Mouse (Mus musculus) lung, adult 2 months (tissue): ENCODE measurements at regions not wholly inside any gene's neighbourhood (a gene's known extent, or its start where the extent isn't known, plus 50 kb on each side); places are given as distances from the start of the nearest gene placed in this dataset.

ENCODE experiments used
- DNase-seq: peaks from one replicate; pipeline ENCODE4 v3.0.0; 2022
- H3K4me1 ChIP-seq: fragments of 200-500 bp; 2 replicates; pipeline ENCODE4 v1.6.1; 2011; ENCODE audit warnings: low read length; ENCODE audit not compliant: control insufficient read depth, insufficient read depth
- H3K4me3 ChIP-seq: fragments of 200-500 bp; replicated peaks from 2 replicates; pipeline ENCODE3; 2011; ENCODE audit warnings: low read depth, mild to moderate bottlenecking, control low read depth, low read length; ENCODE audit errors: extremely low read depth
- CTCF ChIP-seq: fragments of 200-500 bp; IDR thresholded peaks from 2 replicates; pipeline ENCODE4 v1.5.1; 2011; ENCODE audit warnings: mild to moderate bottlenecking, low read length, control low read depth; ENCODE audit not compliant: insufficient read depth
- POLR2A ChIP-seq: fragments of 200-500 bp; IDR thresholded peaks from 2 replicates; pipeline ENCODE4 v1.6.1; 2011; ENCODE audit warnings: low read depth, mild to moderate bottlenecking, control low read depth, low read length, borderline replicate concordance; ENCODE audit errors: extremely low read depth
- WGBS: fragments of 180-500 bp; shearing (Covaris S2); methylation state at CpG from one replicate; pipeline ENCODE4 v1.1.7; 2018; 5-methylcytosine and 5-hydroxymethylcytosine counted together

DNA sequence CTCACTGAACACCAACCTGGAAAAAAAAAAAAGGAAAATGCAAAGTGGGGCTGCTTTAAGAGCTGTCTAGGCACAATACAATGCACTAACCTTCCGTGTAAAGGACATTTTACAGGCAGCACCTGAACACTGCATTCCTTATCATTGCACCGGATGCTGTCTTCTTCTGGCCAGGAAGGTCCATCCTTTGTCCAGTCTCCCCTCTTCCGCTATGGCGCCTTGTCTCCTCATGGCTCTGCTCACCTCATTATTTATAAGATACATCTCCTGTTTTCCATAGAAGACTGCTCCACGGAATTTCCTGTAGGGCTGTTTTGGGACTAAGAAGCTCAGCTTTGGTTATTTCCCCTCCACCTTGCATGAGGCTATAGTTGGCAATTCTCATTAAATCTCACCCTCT is 102.8 kb upstream of the Spata13 start:
- TF ChIP-seq CTCF (no peak), POLR2A (no peak)
- Histone ChIP-seq H3K4me3 (no peak overlapping the region), H3K4me1 (no peaks in the 10 kb centered on the region)
- DNase-seq: no peak
- WGBS: 61% methylated on average over 5 of the region's 5 CpGs

DNA sequence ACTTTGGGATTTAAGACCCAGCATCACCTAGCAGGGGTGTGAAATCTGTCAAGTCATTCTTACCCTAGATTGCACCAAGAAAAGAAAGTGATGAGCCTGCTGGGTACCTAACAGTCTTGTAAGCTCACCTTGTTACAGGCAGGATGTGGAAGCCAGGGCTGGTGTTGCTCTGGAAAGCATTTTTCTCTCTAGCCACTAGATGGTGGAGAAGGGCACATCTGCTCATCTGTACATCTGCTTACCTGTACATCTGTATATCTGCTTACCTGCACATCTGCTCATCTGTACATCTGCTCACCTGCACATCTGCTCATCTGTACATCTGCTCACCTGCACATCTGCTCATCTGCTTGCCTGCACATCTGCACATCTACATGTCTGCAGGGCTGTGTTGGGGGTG is 102.0 kb upstream of the Spata13 start:
- DNase-seq: no peak
- no peak for TF ChIP-seq CTCF

DNA sequence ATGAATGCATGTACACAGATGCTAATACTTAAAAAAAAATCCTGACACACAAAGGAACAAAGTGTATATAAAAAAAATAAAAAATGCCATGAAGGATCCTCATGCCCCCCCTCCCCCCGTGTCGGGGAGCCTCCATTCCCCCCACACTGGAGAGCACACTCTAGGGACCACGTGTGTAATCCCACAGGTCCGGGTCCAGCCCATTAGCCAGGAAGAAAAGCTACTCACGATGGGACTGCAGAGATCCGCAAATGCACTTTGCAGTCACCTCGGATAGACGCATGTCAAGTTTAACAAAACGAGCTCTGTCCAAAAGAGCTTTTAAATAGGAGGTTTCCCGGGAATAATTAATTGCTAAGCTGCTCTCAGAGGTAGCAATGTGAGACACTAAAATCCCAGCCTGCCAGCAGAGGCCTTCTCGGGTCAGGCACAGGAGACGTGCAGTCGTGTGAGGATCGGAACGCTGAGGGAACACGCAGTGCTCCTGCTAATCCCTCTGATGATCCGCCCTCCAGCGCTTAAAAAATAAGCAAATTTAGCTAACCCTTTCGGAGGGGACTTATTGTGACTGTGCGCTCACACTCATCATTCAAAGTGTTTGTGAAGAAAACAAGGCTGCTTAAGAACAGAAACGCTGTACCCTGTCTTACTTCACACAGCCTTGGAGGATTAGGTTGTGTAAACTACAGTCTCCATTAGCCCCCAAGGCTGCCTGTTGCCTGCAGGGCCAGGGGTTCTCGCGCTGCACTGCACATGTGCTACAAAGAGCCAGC is 100.2 kb upstream of the Spata13 start:
- no peak for DNase-seq
- H3K4me1 ChIP-seq: no peaks in the 10 kb centered on the region
- no peak for TF ChIP-seq CTCF
- no peak for TF ChIP-seq POLR2A
- H3K4me3 ChIP-seq: no peak overlapping the region
- WGBS: 50% methylated on average over 23 of the region's 23 CpGs

More for the DNA sequence above, 102.0 kb upstream of the Spata13 start:
- no peak overlapping the region for H3K4me3 ChIP-seq
- no peaks in the 10 kb centered on the region for H3K4me1 ChIP-seq

GRCm38 (mm10) chr14:60539040-60539439 is 94.8 kb upstream of the Spata13 start:
- no peak for DNase-seq
- TF ChIP-seq CTCF (no peak), POLR2A (no peak)
- no peaks in the 10 kb centered on the region for H3K4me1 ChIP-seq
- WGBS: 76% methylated on average over 2 of the region's 2 CpGs
- no peak overlapping the region for H3K4me3 ChIP-seq

- no peaks in the 10 kb centered on the region for H3K4me1 ChIP-seq
- no peak overlapping the region for H3K4me3 ChIP-seq
- no peak for TF ChIP-seq POLR2A
- TF ChIP-seq CTCF: no peak
- DNase-seq: no peak
- WGBS: 68% methylated on average over 4 of the region's 4 CpGs
Observed at GRCm38 (mm10) chr14:60540111-60540510, 93.7 kb upstream of the Spata13 start.

DNA sequence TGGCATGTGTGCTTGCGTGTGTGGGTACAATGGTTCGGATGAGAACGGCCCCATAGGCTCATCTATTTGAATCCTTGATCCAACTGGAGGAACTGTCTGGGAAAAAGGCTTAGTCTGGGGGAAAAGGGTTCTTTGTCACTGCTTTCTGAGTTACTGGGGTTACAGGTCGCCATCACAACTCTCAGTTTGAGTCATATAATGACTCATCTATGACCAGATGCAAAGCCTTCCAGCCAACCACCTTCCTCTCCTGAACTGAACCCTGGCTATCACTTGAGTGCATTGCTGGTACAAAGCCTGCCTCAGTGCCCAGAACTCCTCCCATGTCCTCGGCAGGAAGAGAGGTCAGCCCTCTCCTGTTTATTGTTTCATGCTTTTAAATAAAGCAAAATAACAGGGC is 92.2 kb upstream of the Spata13 start:
- no peak for DNase-seq
- TF ChIP-seq CTCF (no peak), POLR2A (no peak)

GRCm38 (mm10) chr14:60544767-60545166 is 89.0 kb upstream of the Spata13 start:
- TF ChIP-seq CTCF (no peak), POLR2A (no peak)
- Histone ChIP-seq H3K4me3 (no peak overlapping the region), H3K4me1 (no peaks in the 10 kb centered on the region)
- DNase-seq: no peak

More for the DNA sequence above, 92.2 kb upstream of the Spata13 start:
- WGBS: 72% methylated on average over 5 of the region's 5 CpGs
- Histone ChIP-seq H3K4me3 (no peak overlapping the region), H3K4me1 (no peaks in the 10 kb centered on the region)

DNA sequence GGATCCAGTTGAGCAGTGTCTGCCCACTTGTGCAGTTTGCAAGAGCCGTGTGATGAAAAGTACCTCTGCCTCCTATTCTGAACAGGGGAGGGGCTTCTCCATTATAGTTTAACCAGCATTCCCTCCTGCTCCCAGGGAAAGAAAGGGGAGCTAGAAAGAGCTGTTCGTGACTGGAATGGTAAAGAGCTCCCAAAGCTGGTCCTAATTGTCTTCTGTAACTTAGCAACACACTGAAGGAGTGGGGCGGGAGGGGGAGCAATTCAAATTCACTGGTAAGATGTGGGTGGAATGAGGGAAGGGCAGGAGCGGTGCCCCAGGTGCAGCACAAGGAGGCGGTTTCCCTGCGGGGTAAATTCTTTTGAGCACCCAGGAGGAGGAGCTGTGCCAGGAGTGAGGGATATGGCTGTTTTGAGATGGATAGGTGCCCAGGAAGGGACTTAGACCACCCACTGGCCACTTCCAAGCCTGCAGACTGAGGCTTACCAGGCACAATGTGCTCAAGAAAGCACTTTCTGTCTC is 79.5 kb upstream of the Spata13 start:
- 43% methylated on average over 6 of the region's 6 CpGs for WGBS

GRCm38 (mm10) chr14:60556541-60556940 is 77.3 kb upstream of the Spata13 start:
- 41% methylated on average over 5 of the region's 5 CpGs for WGBS
- H3K4me3 ChIP-seq: no peak overlapping the region
- H3K4me1 ChIP-seq: no peaks in the 10 kb centered on the region
- DNase-seq: no peak
- TF ChIP-seq POLR2A (no peak), CTCF (no peak)

More for the DNA sequence above, 79.5 kb upstream of the Spata13 start:
- no peak for DNase-seq
- no peak for TF ChIP-seq CTCF
- no peak for TF ChIP-seq POLR2A
- H3K4me1 ChIP-seq: no peaks in the 10 kb centered on the region
- H3K4me3 ChIP-seq: no peak overlapping the region

GRCm38 (mm10) chr14:60557020-60557419 is 76.8 kb upstream of the Spata13 start:
- 85% methylated on average over 4 of the region's 4 CpGs for WGBS
- H3K4me1 ChIP-seq: no peaks in the 10 kb centered on the region
- H3K4me3 ChIP-seq: no peak overlapping the region
- DNase-seq: no peak
- TF ChIP-seq POLR2A (no peak), CTCF (no peak)
